Mouse (Mus musculus) forebrain, postnatal 0 days (tissue): ENCODE data around the gene Lmln. TPM values are rescaled to one million over a fixed set of nuclear protein-coding genes. Genes with fewer than 3 reads are reported as not detected.

Experiments used
- ATAC-seq: fragments of 200-750 bp; cut with Nextera tagmentation; 2 replicates; pipeline ENCODE4 v1.8.0; 2017; ENCODE audit warnings: mild to moderate bottlenecking, moderate library complexity
- DNase-seq: peaks from one replicate; pipeline ENCODE4 v3.0.0-alpha.2; 2015
- H3K27ac ChIP-seq: fragments of 300-500 bp; sonication (generic); 2 replicates; pipeline ENCODE4 v1.5.1; 2014; ENCODE audit warnings: low read depth, mild to moderate bottlenecking, antibody characterized with exemption, low read length, moderate library complexity, mixed read lengths
- H3K27me3 ChIP-seq: fragments of 300-500 bp; sonication (generic); 2 replicates; pipeline ENCODE4 v1.6.1; 2014; ENCODE audit warnings: mild to moderate bottlenecking, low read length, mixed read lengths; ENCODE audit not compliant: insufficient read depth
- H3K36me3 ChIP-seq: fragments of 300-500 bp; sonication (generic); 2 replicates; pipeline ENCODE4 v1.6.1; 2014; ENCODE audit warnings: mild to moderate bottlenecking, moderate library complexity; ENCODE audit not compliant: insufficient read depth
- H3K4me1 ChIP-seq: fragments of 300-500 bp; sonication (generic); 2 replicates; pipeline ENCODE4 v1.6.1; 2014; ENCODE audit warnings: antibody characterized with exemption; ENCODE audit not compliant: insufficient read depth
- H3K4me2 ChIP-seq: fragments of 300-500 bp; sonication (generic); 2 replicates; pipeline ENCODE4 v1.6.1; 2014; ENCODE audit warnings: low read depth, mild to moderate bottlenecking, moderate library complexity
- H3K4me3 ChIP-seq: fragments of 300-500 bp; sonication (generic); 2 replicates; pipeline ENCODE4 v1.5.1; 2014; ENCODE audit warnings: low read depth, low read length, mixed read lengths
- H3K9ac ChIP-seq: fragments of 300-500 bp; sonication (generic); 2 replicates; pipeline ENCODE4 v1.6.1; 2014; ENCODE audit warnings: mild to moderate bottlenecking
- H3K9me3 ChIP-seq: fragments of 300-500 bp; sonication (generic); 2 replicates; pipeline ENCODE4 v1.6.1; 2016; ENCODE audit warnings: low read length
- CTCF ChIP-seq: sonication (generic); IDR thresholded peaks from 2 replicates; pipeline ENCODE4 v1.5.1; 2016; ENCODE audit warnings: antibody characterized with exemption, control low read depth, low read depth
- WGBS: fragments of 180-500 bp; shearing (Covaris S2); extraction: QIAGEN DNeasy Blood & Tissue Kit; methylation state at CpG from one replicate; pipeline ENCODE4 v1.1.7; 2014; 5-methylcytosine and 5-hydroxymethylcytosine counted together
- polyA plus RNA-seq: library from polyadenylated mRNA; unstranded; fragments of >200 nt; fragmentation: Nextera tagmentation; extraction: Ambion mirVana; gene quantifications from 2 replicates; pipeline ENCODE4 v1.2.1, GENCODE M21; 2015
- total RNA-seq: library from RNA; depleted of rRNA; stranded (reverse); fragments of >200 nt; gene quantifications from 2 replicates; pipeline ENCODE4 v1.2.3, GENCODE M21; 2014

The Lmln gene
- total and polyA plus RNA-seq, 2 experiments from 2014 or later = 3.0 to 7.3 TPM

GRCm38 (mm10) chr16:33062682-33063131 lies 386 bp downstream of the Lmln start:
- DNase-seq (peak; percentile 79), ATAC-seq (peak; percentile 48)
- no peak for TF ChIP-seq CTCF
- H3K4me2 ChIP-seq = peak overlapping the region; percentile 89
- H3K27ac ChIP-seq = peak overlapping the region; percentile 78
- peak overlapping the region; percentile 74 for H3K9ac ChIP-seq
- peak overlapping the region; percentile 67 for H3K4me3 ChIP-seq
- H3K36me3 ChIP-seq = peaks cover 22% of the 10 kb centered on the region
- H3K9me3 ChIP-seq = no peaks in the 10 kb centered on the region
- peaks cover 15% of the 10 kb centered on the region for H3K4me1 ChIP-seq
- 4% methylated on average over 35 of the region's 35 CpGs for WGBS
- H3K27me3 ChIP-seq = no peaks in the 10 kb centered on the region

GRCm38 (mm10) chr16:33063267-33063666 lies 946 bp downstream of the Lmln start:
- no peaks in the 10 kb centered on the region for H3K27me3 ChIP-seq
- no peak overlapping the region for H3K27ac ChIP-seq
- ATAC-seq = no peak
- H3K4me3 ChIP-seq = peak overlapping the region; percentile 67
- H3K36me3 ChIP-seq = peaks cover 22% of the 10 kb centered on the region
- WGBS = 8% methylated on average over 7 of the region's 7 CpGs
- peak overlapping the region; percentile 89 for H3K4me2 ChIP-seq
- H3K9me3 ChIP-seq = no peaks in the 10 kb centered on the region
- no peak for DNase-seq
- H3K9ac ChIP-seq = peak overlapping the region; percentile 74
- TF ChIP-seq CTCF = no peak
- H3K4me1 ChIP-seq = peaks cover 10% of the 10 kb centered on the region; the same call in 1 of the 2 replicates

- no peak for DNase-seq
- no peak for ATAC-seq
- H3K4me3 ChIP-seq = no peak overlapping the region
- H3K4me1 ChIP-seq = peaks cover 10% of the 10 kb centered on the region; the same call in 1 of the 2 replicates
- no peak overlapping the region for H3K4me2 ChIP-seq
- H3K27me3 ChIP-seq = no peaks in the 10 kb centered on the region
- TF ChIP-seq CTCF = 0 out of 2 replicates have a peak, but pooled peaks have one; percentile 24
- peaks cover 13% of the 10 kb centered on the region for H3K36me3 ChIP-seq
- no peak overlapping the region for H3K27ac ChIP-seq
- H3K9me3 ChIP-seq = no peaks in the 10 kb centered on the region
- H3K9ac ChIP-seq = no peak overlapping the region
- WGBS = 68% methylated on average over 9 of the region's 9 CpGs
These were observed 2.3 kb downstream of the Lmln start for GRCm38 (mm10) chr16:33064636-33065035.

- no peak for DNase-seq
These were observed 8.6 kb downstream of the Lmln start for GRCm38 (mm10) chr16:33070928-33071327.

GRCm38 (mm10) chr16:33072871-33073557 lies 10.7 kb downstream of the Lmln start:
- Histone ChIP-seq H3K4me1 (no peaks in the 10 kb centered on the region), H3K36me3 (peaks cover 15% of the 10 kb centered on the region), H3K27me3 (no peaks in the 10 kb centered on the region), H3K4me2 (no peak overlapping the region), H3K9ac (no peak overlapping the region), H3K27ac (no peak overlapping the region), H3K9me3 (no peaks in the 10 kb centered on the region), H3K4me3 (no peak overlapping the region)
- WGBS = 90% methylated on average over 6 of the region's 6 CpGs
- TF ChIP-seq CTCF = no peak
- DNase-seq (no peak), ATAC-seq (no peak)

More at GRCm38 (mm10) chr16:33070928-33071327, 8.6 kb downstream of the Lmln start:
- TF ChIP-seq CTCF = no peak
- no peaks in the 10 kb centered on the region for H3K27me3 ChIP-seq
- ATAC-seq = no peak
- peaks cover 13% of the 10 kb centered on the region for H3K36me3 ChIP-seq
- no peak overlapping the region for H3K4me2 ChIP-seq
- no peak overlapping the region for H3K27ac ChIP-seq
- no peak overlapping the region for H3K4me3 ChIP-seq
- H3K4me1 ChIP-seq = no peaks in the 10 kb centered on the region
- H3K9me3 ChIP-seq = no peaks in the 10 kb centered on the region
- no peak overlapping the region for H3K9ac ChIP-seq

- H3K9me3 ChIP-seq = no peaks in the 10 kb centered on the region
- 85% methylated on average over 5 of the region's 5 CpGs for WGBS
- no peak overlapping the region for H3K9ac ChIP-seq
- no peak for TF ChIP-seq CTCF
- H3K27ac ChIP-seq = no peak overlapping the region
- H3K4me1 ChIP-seq = no peaks in the 10 kb centered on the region
- no peak overlapping the region for H3K4me3 ChIP-seq
- no peaks in the 10 kb centered on the region for H3K27me3 ChIP-seq
- peaks cover 11% of the 10 kb centered on the region for H3K36me3 ChIP-seq
- ATAC-seq (no peak), DNase-seq (no peak)
- no peak overlapping the region for H3K4me2 ChIP-seq
These were observed 12.6 kb downstream of the Lmln start for GRCm38 (mm10) chr16:33074967-33075366.

GRCm38 (mm10) chr16:33076078-33076477 lies 13.8 kb downstream of the Lmln start:
- Histone ChIP-seq H3K36me3 (peaks cover 12% of the 10 kb centered on the region), H3K9ac (no peak overlapping the region), H3K4me1 (no peaks in the 10 kb centered on the region), H3K27me3 (no peaks in the 10 kb centered on the region), H3K4me2 (no peak overlapping the region), H3K9me3 (no peaks in the 10 kb centered on the region), H3K27ac (no peak overlapping the region), H3K4me3 (no peak overlapping the region)
- DNase-seq = no peak
- whole genome bisulfite sequencing = 83% methylated on average over 6 of the region's 6 CpGs
- no peak for TF ChIP-seq CTCF
- ATAC-seq = no peak
